Mouse (Mus musculus) layer of hippocampus, adult 9-11 months (tissue): ENCODE measurements around the gene Tmem150a.
A peak's percentile ranks its signal among the peaks of the same experiment; 100 is the strongest.

Experiments used
- DNase-seq: peaks from one replicate; pipeline ENCODE4 v3.0.0; 2022

The Tmem150a gene

GRCm38 (mm10) chr6:72407119-72407518, 51.9 kb downstream of the Tmem150a start:
- DNase-seq = peak; percentile 83
